Mouse (Mus musculus) cerebellum, adult 2 months (tissue): Measurements from ENCODE around the gene Cnga4. TPM values are rescaled to one million over a fixed set of nuclear protein-coding genes. Genes with fewer than 3 reads are reported as not detected.
"Not testable (repeated sequence)": the region's sequence is repeated elsewhere in the genome, so short reads cannot be mapped to it uniquely, and the experiment has no call there.

Experiments
- DNase-seq, 2 experiments: peaks; one replicate each; pipeline ENCODE4 v3.0.0; 2021
- H3K27ac ChIP-seq: fragments of 200-500 bp; 2 replicates; pipeline ENCODE4 v1.5.1; 2012; ENCODE audit warnings: low read length, control low read depth, inconsistent platforms; ENCODE audit not compliant: insufficient read depth
- H3K27me3 ChIP-seq: fragments of 200-500 bp; 2 replicates; pipeline ENCODE4 v1.6.1; 2012; ENCODE audit warnings: inconsistent platforms, mild to moderate bottlenecking, low read length, moderate library complexity; ENCODE audit not compliant: control insufficient read depth, insufficient read depth
- H3K4me1 ChIP-seq: fragments of 200-500 bp; 2 replicates; pipeline ENCODE4 v1.6.1; 2011; ENCODE audit warnings: low read length; ENCODE audit not compliant: control insufficient read depth, insufficient read depth
- H3K4me3 ChIP-seq: fragments of 200-500 bp; replicated peaks from 2 replicates; pipeline ENCODE3; 2011; ENCODE audit warnings: mild to moderate bottlenecking, low read depth, low read length, control low read depth; ENCODE audit not compliant: insufficient read depth
- CTCF ChIP-seq: fragments of 200-500 bp; IDR thresholded peaks from 2 replicates; pipeline ENCODE4 v1.5.1; 2011; ENCODE audit warnings: low read depth, mild to moderate bottlenecking, control low read depth, low read length, moderate library complexity, borderline replicate concordance; ENCODE audit not compliant: insufficient read depth
- POLR2A ChIP-seq: fragments of 200-500 bp; IDR thresholded peaks from 2 replicates; pipeline ENCODE4 v1.6.1; 2011; ENCODE audit warnings: low read length, control low read depth, borderline replicate concordance; ENCODE audit not compliant: insufficient read depth
- WGBS: fragments of 180-500 bp; shearing (Covaris S2); methylation state at CpG from one replicate; pipeline ENCODE4 v1.1.7; 2018; 5-methylcytosine and 5-hydroxymethylcytosine counted together
- polyA plus RNA-seq: library from polyadenylated mRNA; depleted of rRNA; stranded (reverse); fragments of >200 nt; gene quantifications from 2 replicates; pipeline ENCODE4 v1.2.3, GENCODE M21; 2012; rRNA removed

The Cnga4 gene
- polyA plus RNA-seq, 1 experiment: 1.1 TPM

DNA sequence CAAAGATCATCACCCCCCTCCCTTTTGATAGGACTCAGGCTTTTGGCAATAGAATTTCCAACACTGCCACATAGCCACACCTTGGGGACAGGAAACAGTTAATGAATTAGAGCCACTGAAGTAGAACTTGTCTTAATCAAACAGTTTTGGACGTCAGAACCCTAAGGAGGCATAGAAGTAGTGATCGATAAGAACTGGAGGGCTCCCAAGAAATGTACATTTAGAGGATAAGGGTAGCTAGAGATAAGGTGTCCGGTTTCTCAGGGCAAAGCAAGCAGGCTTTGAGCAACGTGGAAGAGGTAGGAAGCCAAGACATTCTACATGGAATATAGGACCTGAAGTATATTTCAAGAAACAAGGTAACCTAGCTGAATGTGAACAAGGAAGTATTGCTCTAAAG is 37.1 kb downstream of the Cnga4 start:
- TF ChIP-seq CTCF (no peak), POLR2A (no peak)
- no peak for DNase-seq

GRCm38 (mm10) chr7:105445076-105445475 is 40.7 kb downstream of the Cnga4 start:
- H3K4me3 ChIP-seq: no peak overlapping the region
- 68% methylated on average over 3 of the region's 3 CpGs for WGBS
- H3K27me3 ChIP-seq: no peaks in the 10 kb centered on the region
- no peak overlapping the region for H3K27ac ChIP-seq
- no peak for TF ChIP-seq CTCF
- no peak for TF ChIP-seq POLR2A
- DNase-seq: no peak
- no peaks in the 10 kb centered on the region for H3K4me1 ChIP-seq

More for the DNA sequence above, 37.1 kb downstream of the Cnga4 start:
- H3K4me3 ChIP-seq: no peak overlapping the region
- no peaks in the 10 kb centered on the region for H3K4me1 ChIP-seq
- no peak overlapping the region for H3K27ac ChIP-seq
- H3K27me3 ChIP-seq: no peaks in the 10 kb centered on the region
- WGBS: 52% methylated on average over 4 of the region's 4 CpGs

- DNase-seq, H3K27ac ChIP-seq, H3K4me3 ChIP-seq, H3K4me1 ChIP-seq, H3K27me3 ChIP-seq: not testable (repeated sequence)
- 92% methylated on average over 4 of the region's 4 CpGs for WGBS
Measured at GRCm38 (mm10) chr7:105453345-105453744, 49.0 kb downstream of the Cnga4 start.

Other genes with a start within 250 kb of the Cnga4 start
- gene Olfr684, start 240.9 kb upstream of the Cnga4 start, polyA plus RNA-seq: not detected in 2 replicates
- not detected in 2 replicates for gene Olfr685, start 218.6 kb upstream of the Cnga4 start, polyA plus RNA-seq
- not detected in 2 replicates for gene Olfr686, start 197.1 kb upstream of the Cnga4 start, polyA plus RNA-seq
- not detected in 2 replicates for gene Olfr688, start 116.5 kb upstream of the Cnga4 start, polyA plus RNA-seq
- gene Olfr689, start 93.4 kb upstream of the Cnga4 start, polyA plus RNA-seq: not detected in 2 replicates
- 0.43 and 0.60 TPM in 2 replicates for gene Olfr690, start 70.5 kb upstream of the Cnga4 start, polyA plus RNA-seq
- 0.23 and 0.43 TPM in 2 replicates for gene Olfr691, start 62.3 kb upstream of the Cnga4 start, polyA plus RNA-seq
- gene Olfr692, start 36.3 kb upstream of the Cnga4 start, polyA plus RNA-seq: not detected in 2 replicates
- not detected in 2 replicates for gene Gm5901, start 29.5 kb upstream of the Cnga4 start, polyA plus RNA-seq
- gene Fam160a2, start 4.5 kb upstream of the Cnga4 start, polyA plus RNA-seq: 36.3 and 37.2 TPM in 2 replicates
- gene Cckbr, start 21.2 kb downstream of the Cnga4 start, polyA plus RNA-seq: 5.8 and 8.5 TPM in 2 replicates
- gene Cavin3, start 77.7 kb downstream of the Cnga4 start, polyA plus RNA-seq: 33.8 and 34.1 TPM in 2 replicates
- 102 and 108 TPM in 2 replicates for gene Smpd1, start 149.8 kb downstream of the Cnga4 start, polyA plus RNA-seq
- 441 and 475 TPM in 2 replicates for gene Apbb1, start 177.1 kb downstream of the Cnga4 start, polyA plus RNA-seq
- 0.60 and 0.61 TPM in 2 replicates for gene Hpx, start 195.6 kb downstream of the Cnga4 start, polyA plus RNA-seq
- gene Trim3, start 229.0 kb downstream of the Cnga4 start, polyA plus RNA-seq: 332 and 385 TPM in 2 replicates
- 122 and 137 TPM in 2 replicates for gene Timm10b, start 235.5 kb downstream of the Cnga4 start, polyA plus RNA-seq
- 111 and 121 TPM in 2 replicates for gene Arfip2, start 235.8 kb downstream of the Cnga4 start, polyA plus RNA-seq
- 90.8 and 97.9 TPM in 2 replicates for gene Gm45799, start 236.0 kb downstream of the Cnga4 start, polyA plus RNA-seq
- 5.1 TPM in 2 replicates for gene Dnhd1, start 246.3 kb downstream of the Cnga4 start, polyA plus RNA-seq